Mouse (Mus musculus) CH12.LX (cell line): ENCODE results near the gene Hist1h4h.
A peak's percentile ranks its signal among the peaks of the same experiment; 100 is the strongest.

Experiments
- CHD2 ChIP-seq: IDR thresholded peaks from 2 replicates; pipeline ENCODE4 v1.6.1; 2011; ENCODE audit warnings: low read length, improper control_type of control experiment
- CTCF ChIP-seq, 2 experiments: IDR thresholded peaks in 1 of 2; conservative IDR thresholded peaks in 1 of 2; 2 replicates each; pipeline ENCODE4 v1.5.1; 2011 to 2012; ENCODE audit warnings: low read depth in 2 of 2, low read length in 2 of 2, improper control_type of control experiment in 1 of 2, inconsistent platforms in 1 of 2, mild to moderate bottlenecking in 1 of 2, moderate library complexity in 1 of 2
- ELF1 ChIP-seq: IDR thresholded peaks from 2 replicates; pipeline ENCODE4 v1.6.1; 2014; ENCODE audit warnings: low read depth, mild to moderate bottlenecking, inconsistent platforms, low read length, improper control_type of control experiment
- EP300 ChIP-seq: IDR thresholded peaks from 2 replicates; pipeline ENCODE4 v1.6.1; 2011; ENCODE audit warnings: low read length, improper control_type of control experiment
- GABPA ChIP-seq: IDR thresholded peaks from 2 replicates; pipeline ENCODE4 v1.6.1; 2012; ENCODE audit warnings: low read depth, low read length, improper control_type of control experiment, inconsistent platforms; ENCODE audit not compliant: insufficient replicate concordance
- MAFK ChIP-seq: IDR thresholded peaks from 2 replicates; pipeline ENCODE4 v1.6.1; 2011; ENCODE audit warnings: low read length, improper control_type of control experiment; ENCODE audit not compliant: insufficient replicate concordance
- MYC ChIP-seq: IDR thresholded peaks from 2 replicates; pipeline ENCODE4 v1.6.1; 2011; ENCODE audit warnings: low read depth, mild to moderate bottlenecking, improper control_type of control experiment, low read length
- NRF1 ChIP-seq: IDR thresholded peaks from 2 replicates; pipeline ENCODE4 v1.6.1; 2014; ENCODE audit warnings: low read depth, mild to moderate bottlenecking, inconsistent platforms, low read length, improper control_type of control experiment, moderate library complexity
- PAX5 ChIP-seq: IDR thresholded peaks from 2 replicates; pipeline ENCODE4 v1.6.1; 2012; ENCODE audit warnings: low read length, inconsistent platforms, mixed read lengths
- POLR2A ChIP-seq: IDR thresholded peaks from 2 replicates; pipeline ENCODE4 v1.6.1; 2011; ENCODE audit warnings: low read depth, mild to moderate bottlenecking, improper control_type of control experiment, low read length
- POLR2AphosphoS2 ChIP-seq: IDR thresholded peaks from 2 replicates; pipeline ENCODE4 v1.6.1; 2011; ENCODE audit warnings: low read depth, low read length, improper control_type of control experiment
- USF2 ChIP-seq: conservative IDR thresholded peaks from 2 replicates; pipeline ENCODE4 v1.6.1; 2011; ENCODE audit warnings: low read depth, low read length, improper control_type of control experiment
- ZC3H11A ChIP-seq: IDR thresholded peaks from 2 replicates; pipeline ENCODE4 v1.6.1; 2012; ENCODE audit warnings: low read depth, mild to moderate bottlenecking, inconsistent platforms, low read length, improper control_type of control experiment

DNA sequence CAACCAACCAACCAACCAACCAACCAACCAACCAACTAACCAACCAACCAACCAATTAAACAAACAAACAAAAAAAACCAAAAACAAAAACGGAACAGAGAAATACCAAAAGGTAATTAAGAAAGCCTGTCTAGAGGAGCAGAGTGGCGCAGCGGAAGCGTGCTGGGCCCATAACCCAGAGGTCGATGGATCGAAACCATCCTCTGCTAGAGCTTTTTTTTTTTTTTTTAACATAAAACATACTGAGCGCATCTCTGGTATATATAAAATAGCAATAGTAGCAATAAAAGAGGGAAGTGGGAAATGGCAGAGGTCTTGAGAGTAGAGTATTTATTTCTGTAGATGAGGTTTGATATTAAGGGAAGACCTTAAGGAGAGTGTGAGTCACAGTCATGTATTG, 30.9 kb upstream of the Hist1h4h start:
- no peak for TF ChIP-seq PAX5
- no peak for TF ChIP-seq CTCF (conservative IDR thresholded peaks at IDR 0.05 in 1 of 2, IDR thresholded peaks at IDR 0.05 in 1 of 2; ENCODE audit: low read depth in 2 of 2, low read length in 2 of 2)
- no peak for TF ChIP-seq POLR2AphosphoS2
- TF ChIP-seq USF2: no peak
- peak; percentile 92 for TF ChIP-seq ELF1
- no peak for TF ChIP-seq POLR2A
- TF ChIP-seq ZC3H11A: no peak
- no peak for TF ChIP-seq GABPA
- peak; percentile 90; the same call in 1 of the 2 replicates for TF ChIP-seq MAFK
- no peak for TF ChIP-seq MYC
- TF ChIP-seq NRF1: 0 out of 2 replicates have a peak, but pooled peaks have one; percentile 36
- no peak for TF ChIP-seq CHD2
- TF ChIP-seq EP300: no peak
